Mouse (Mus musculus): Measurements from ENCODE around the gene Tmsb15a. TPM values are rescaled to one million over a fixed set of nuclear protein-coding genes. Genes with fewer than 3 reads are reported as not detected.
"Not testable (repeated sequence)": the region's sequence is repeated elsewhere in the genome, so short reads cannot be mapped to it uniquely, and the experiment has no call there.

Gene Tmsb15a
- not detected in 2 replicates for polyA plus RNA-seq (2016; fragmentation: Nextera tagmentation; extraction: Ambion mirVana)

DNA sequence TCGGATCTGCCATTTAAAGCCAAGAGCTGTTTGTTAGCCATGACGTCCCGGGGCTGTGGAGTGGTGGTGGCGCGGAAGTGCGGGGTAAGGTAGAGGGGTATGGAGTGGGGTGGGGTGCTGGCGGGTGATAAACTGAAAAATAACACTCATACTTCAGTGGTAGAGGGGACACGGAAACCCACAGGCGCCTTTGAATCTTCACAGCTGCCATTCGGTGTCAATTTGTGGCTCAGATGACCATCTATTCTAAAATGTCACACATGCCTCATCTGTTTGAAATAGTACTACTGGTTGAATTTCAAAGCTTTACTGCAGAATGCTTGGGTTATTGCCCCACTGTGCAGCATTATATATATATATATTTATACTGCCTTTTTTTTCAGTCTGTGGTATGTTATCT, at the start of gene Tmsb15a:
Tmsb15a (minus strand) TSS at position 101 of the 400 bp plus-strand sequence.
- no peaks in the 10 kb centered on the region for H3K9me3 ChIP-seq (replicated peaks)
- 70% methylated on average over 10 of the region's 10 CpGs for WGBS (ENCODE audit: insufficient replicate concordance)
- no peak for ATAC-seq
- H3K36me3 ChIP-seq: no peaks in the 10 kb centered on the region
- H3K9ac ChIP-seq: no peak within 1 kb of the TSS
- H3K27ac ChIP-seq: no peak within 1 kb of the TSS
- no peaks in the 10 kb centered on the region for H3K27me3 ChIP-seq (replicated peaks)
- no peaks in the 10 kb centered on the region for H3K4me1 ChIP-seq
- H3K4me2 ChIP-seq: no peak within 1 kb of the TSS
- H3K4me3 ChIP-seq: no peak within 1 kb of the TSS

DNA sequence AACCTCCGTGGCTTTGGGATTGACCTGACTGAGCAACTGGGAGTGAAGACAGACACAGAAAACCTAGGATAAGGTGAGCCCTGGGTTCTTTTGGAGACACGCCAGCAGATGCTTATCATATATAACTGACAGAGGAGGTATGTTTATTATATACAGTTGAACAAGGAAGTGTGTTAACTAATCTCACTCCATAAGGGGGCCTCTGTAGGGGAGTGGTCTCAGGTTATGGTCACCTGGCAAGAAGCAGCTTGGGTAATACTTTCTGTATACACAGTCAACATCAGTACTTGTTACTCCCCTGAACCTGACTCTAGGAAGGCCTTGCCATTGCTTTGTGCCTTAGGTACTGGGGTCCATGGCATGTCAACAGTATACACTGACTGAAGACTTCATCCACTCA, 43.5 kb upstream of the Tmsb15a start:
- H3K4me1 ChIP-seq: peaks cover 5% of the 10 kb centered on the region; the same call in 1 of the 2 replicates
- 63% methylated on average over 2 of the region's 2 CpGs for WGBS (ENCODE audit: insufficient replicate concordance)
- no peak for ATAC-seq
- no peak overlapping the region for H3K4me3 ChIP-seq
- H3K4me2 ChIP-seq: no peak overlapping the region
- H3K27ac ChIP-seq: no peak overlapping the region
- no peaks in the 10 kb centered on the region for H3K27me3 ChIP-seq (replicated peaks)
- no peaks in the 10 kb centered on the region for H3K36me3 ChIP-seq
- no peak overlapping the region for H3K9ac ChIP-seq
- H3K9me3 ChIP-seq (replicated peaks): no peaks in the 10 kb centered on the region

GRCm38 (mm10) chrX:135768043-135768548, 43.0 kb upstream of the Tmsb15a start:
- Histone ChIP-seq H3K27me3 (replicated peaks) (no peaks in the 10 kb centered on the region), H3K4me2 (no peak overlapping the region), H3K4me3 (no peak overlapping the region), H3K4me1 (peaks cover 5% of the 10 kb centered on the region; the same call in 1 of the 2 replicates), H3K27ac (no peak overlapping the region), H3K9ac (no peak overlapping the region), H3K36me3 (no peaks in the 10 kb centered on the region), H3K9me3 (replicated peaks) (no peaks in the 10 kb centered on the region)
- 39% methylated on average over 2 of the region's 3 CpGs for WGBS (ENCODE audit: insufficient replicate concordance)
- ATAC-seq: peak; percentile 55; the same call in 1 of the 2 replicates

DNA sequence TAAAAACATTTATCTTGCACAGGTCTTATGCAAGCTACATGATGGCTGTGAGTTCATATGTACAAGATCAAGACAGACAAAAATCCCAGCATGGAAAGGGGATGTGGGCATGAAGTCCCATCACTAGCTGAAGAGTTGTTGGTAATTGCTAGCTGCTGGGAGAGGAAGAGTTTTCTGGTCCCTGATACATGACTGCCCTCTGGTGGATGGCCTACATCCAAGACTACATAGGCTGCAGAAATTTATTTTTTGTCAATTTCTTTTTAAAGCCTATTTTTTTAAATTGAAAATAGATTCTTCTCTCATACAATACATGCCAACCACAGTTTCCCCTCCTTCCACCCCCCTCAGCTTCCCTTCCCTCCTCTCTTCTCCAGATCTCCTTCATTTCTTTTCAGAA, 36.6 kb upstream of the Tmsb15a start:
- Histone ChIP-seq H3K36me3 (peaks cover 9% of the 10 kb centered on the region), H3K27me3 (replicated peaks) (no peaks in the 10 kb centered on the region), H3K9ac (no peak overlapping the region), H3K9me3 (replicated peaks) (no peaks in the 10 kb centered on the region), H3K27ac (no peak overlapping the region), H3K4me1 (no peaks in the 10 kb centered on the region), H3K4me2 (no peak overlapping the region), H3K4me3 (no peak overlapping the region)
- ATAC-seq: no peak

DNA sequence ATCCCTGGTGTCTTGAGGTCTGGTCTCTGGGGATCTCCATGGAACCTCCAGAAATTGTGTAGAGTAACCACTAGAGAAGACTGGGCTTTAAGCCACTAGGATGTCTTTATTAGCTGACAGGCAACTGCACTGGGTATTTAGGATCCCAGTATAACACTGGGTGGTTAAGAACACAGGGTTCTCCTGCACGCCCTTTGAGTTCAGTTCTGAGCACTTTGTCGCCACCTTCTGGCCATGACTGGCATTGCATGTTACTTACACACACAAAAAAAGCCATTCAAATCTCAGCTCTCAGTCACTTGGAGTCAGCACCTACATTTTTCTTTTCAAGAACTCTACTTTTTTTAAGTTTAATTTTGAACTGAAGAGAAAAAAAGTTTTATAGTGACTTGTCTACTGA, 27.8 kb upstream of the Tmsb15a start:
- Histone ChIP-seq H3K36me3 (peaks cover 12% of the 10 kb centered on the region), H3K9ac (no peak overlapping the region), H3K27me3 (replicated peaks) (no peaks in the 10 kb centered on the region), H3K9me3 (replicated peaks) (no peaks in the 10 kb centered on the region), H3K4me2 (no peak overlapping the region), H3K27ac (no peak overlapping the region), H3K4me3 (no peak overlapping the region), H3K4me1 (no peaks in the 10 kb centered on the region)
- 0% methylated on average over 2 of the region's 2 CpGs for WGBS (ENCODE audit: insufficient replicate concordance)
- no peak for ATAC-seq

DNA sequence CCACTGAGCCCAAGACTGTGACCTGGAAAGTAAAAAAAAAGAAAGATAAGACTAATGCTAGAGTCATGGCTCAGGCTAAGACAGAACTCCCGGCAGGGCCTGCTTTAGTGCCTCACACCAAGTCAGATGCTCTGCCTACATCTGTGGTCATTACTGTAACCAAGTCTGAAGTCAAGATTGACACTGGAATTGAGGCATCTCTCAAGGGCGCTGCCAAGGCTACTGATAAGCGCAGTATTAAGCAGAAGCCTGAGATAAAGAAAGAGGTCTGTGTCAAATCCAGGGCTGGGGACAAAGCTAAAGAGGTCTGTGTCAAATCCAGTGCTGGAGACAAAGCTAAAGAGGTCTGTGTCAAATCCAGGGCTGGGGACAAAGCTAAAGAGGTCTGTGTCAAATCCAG, 20.3 kb upstream of the Tmsb15a start:
- H3K27ac ChIP-seq; H3K4me3 ChIP-seq; H3K4me1 ChIP-seq; H3K9me3 ChIP-seq (replicated peaks); ATAC-seq; H3K27me3 ChIP-seq (replicated peaks); H3K9ac ChIP-seq; H3K4me2 ChIP-seq: not testable (repeated sequence)
- H3K36me3 ChIP-seq: peaks cover 16% of the 10 kb centered on the region; the same call in 1 of the 2 replicates
- 65% methylated on average over 3 of the region's 3 CpGs for WGBS (ENCODE audit: insufficient replicate concordance)

GRCm38 (mm10) chrX:135743056-135743355, 17.9 kb upstream of the Tmsb15a start:
- peak overlapping the region; percentile 73 for H3K9ac ChIP-seq
- H3K36me3 ChIP-seq: peaks cover 14% of the 10 kb centered on the region; the same call in 1 of the 2 replicates
- H3K4me1 ChIP-seq: peaks cover 9% of the 10 kb centered on the region; the same call in 1 of the 2 replicates
- H3K4me3 ChIP-seq: peak overlapping the region; percentile 71
- H3K27ac ChIP-seq: peak overlapping the region; percentile 66; the same call in 1 of the 2 replicates
- peak overlapping the region; percentile 60 for H3K4me2 ChIP-seq
- WGBS (ENCODE audit: insufficient replicate concordance): 10% methylated on average over 7 of the region's 7 CpGs
- ATAC-seq: peak; percentile 40
- 0 out of 2 replicates have a peak, but pooled peaks cover 7% of the 10 kb centered on the region for H3K27me3 ChIP-seq (replicated peaks)
- no peaks in the 10 kb centered on the region for H3K9me3 ChIP-seq (replicated peaks)

GRCm38 (mm10) chrX:135742304-135743055, 17.4 kb upstream of the Tmsb15a start, which contains the start of the genes Armcx5 and Gprasp1:
Armcx5 (plus strand) TSS chrX:135742733.
Gprasp1 (plus strand) TSS chrX:135742733.
- peak within 1 kb of the TSS; percentile 66 for H3K27ac ChIP-seq
- H3K36me3 ChIP-seq: peaks cover 14% of the 10 kb centered on the region; the same call in 1 of the 2 replicates
- peak within 1 kb of the TSS; percentile 73 for H3K9ac ChIP-seq
- 0 out of 2 replicates have a peak, but pooled peaks cover 7% of the 10 kb centered on the region for H3K27me3 ChIP-seq (replicated peaks)
- peaks cover 9% of the 10 kb centered on the region; the same call in 1 of the 2 replicates for H3K4me1 ChIP-seq
- H3K9me3 ChIP-seq (replicated peaks): no peaks in the 10 kb centered on the region
- ATAC-seq: peak; percentile 97
- peak within 1 kb of the TSS; percentile 71 for H3K4me3 ChIP-seq
- H3K4me2 ChIP-seq: peak within 1 kb of the TSS; percentile 60
- WGBS (ENCODE audit: insufficient replicate concordance): 11% methylated on average over 48 of the region's 48 CpGs

- WGBS (ENCODE audit: insufficient replicate concordance): 82% methylated on average over 2 of the region's 2 CpGs
- H3K9ac ChIP-seq: no peak overlapping the region
- no peaks in the 10 kb centered on the region for H3K36me3 ChIP-seq
- no peak overlapping the region for H3K27ac ChIP-seq
- 0 out of 2 replicates have a peak, but pooled peaks cover 10% of the 10 kb centered on the region for H3K27me3 ChIP-seq (replicated peaks)
- H3K9me3 ChIP-seq (replicated peaks): no peaks in the 10 kb centered on the region
- no peak for ATAC-seq
- H3K4me2 ChIP-seq: no peak overlapping the region
- no peak overlapping the region for H3K4me3 ChIP-seq
- H3K4me1 ChIP-seq: peaks cover 9% of the 10 kb centered on the region; the same call in 1 of the 2 replicates
Measured at GRCm38 (mm10) chrX:135738730-135739520, 13.9 kb upstream of the Tmsb15a start.

DNA sequence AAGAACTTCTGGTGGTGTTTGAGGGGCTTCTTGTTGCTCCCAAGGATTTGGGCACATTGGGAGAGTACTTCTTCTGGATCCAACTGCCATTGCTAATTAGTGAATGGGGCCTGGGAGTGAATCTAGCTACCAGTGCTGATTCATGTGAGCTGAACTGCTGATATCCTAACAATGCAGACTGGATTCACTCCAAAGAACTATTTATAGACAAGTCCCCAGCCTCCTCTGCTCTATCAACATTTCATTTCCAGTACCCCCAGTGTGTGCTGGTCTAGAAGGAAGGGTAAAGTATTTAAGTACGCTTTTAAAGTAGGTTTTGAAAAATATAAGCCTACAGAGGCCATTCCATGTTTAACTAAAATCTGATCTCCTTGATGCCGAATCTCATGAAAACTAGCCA, 12.2 kb downstream of the Tmsb15a start:
- 51% methylated on average over 2 of the region's 2 CpGs for WGBS (ENCODE audit: insufficient replicate concordance)
- Histone ChIP-seq H3K36me3 (no peaks in the 10 kb centered on the region), H3K9me3 (replicated peaks) (no peaks in the 10 kb centered on the region), H3K27me3 (replicated peaks) (no peaks in the 10 kb centered on the region), H3K4me3 (no peak overlapping the region), H3K9ac (no peak overlapping the region), H3K4me1 (no peaks in the 10 kb centered on the region), H3K27ac (no peak overlapping the region), H3K4me2 (no peak overlapping the region)
- no peak for ATAC-seq

GRCm38 (mm10) chrX:135704349-135704748, 20.7 kb downstream of the Tmsb15a start:
- Histone ChIP-seq H3K27ac (no peak overlapping the region), H3K4me3 (no peak overlapping the region), H3K9me3 (replicated peaks) (no peaks in the 10 kb centered on the region), H3K27me3 (replicated peaks) (no peaks in the 10 kb centered on the region), H3K9ac (no peak overlapping the region), H3K36me3 (no peaks in the 10 kb centered on the region), H3K4me1 (no peaks in the 10 kb centered on the region), H3K4me2 (no peak overlapping the region)
- no peak for ATAC-seq
- WGBS (ENCODE audit: insufficient replicate concordance): 39% methylated on average over 2 of the region's 2 CpGs

- H3K4me2 ChIP-seq: no peak overlapping the region
- 76% methylated on average over 1 of the region's 1 CpGs for WGBS (ENCODE audit: insufficient replicate concordance)
- no peaks in the 10 kb centered on the region for H3K9me3 ChIP-seq (replicated peaks)
- H3K4me1 ChIP-seq: no peaks in the 10 kb centered on the region
- no peak overlapping the region for H3K4me3 ChIP-seq
- H3K27me3 ChIP-seq (replicated peaks): no peaks in the 10 kb centered on the region
- H3K36me3 ChIP-seq: no peaks in the 10 kb centered on the region
- ATAC-seq: no peak
- no peak overlapping the region for H3K27ac ChIP-seq
- H3K9ac ChIP-seq: no peak overlapping the region
Measured at GRCm38 (mm10) chrX:135703111-135703510, 21.9 kb downstream of the Tmsb15a start.
